Mouse (Mus musculus) heart, embryonic 11.5 days (tissue): ENCODE measurements around the gene Gm17334. TPM values are rescaled to one million over a fixed set of nuclear protein-coding genes. Genes with fewer than 3 reads are reported as not detected.
A peak's percentile ranks its signal among the peaks of the same experiment; 100 is the strongest.

Experiments
- ATAC-seq: fragments of 200-750 bp; cut with Nextera tagmentation; replicated peaks from 2 replicates; pipeline ENCODE4 v1.8.0; 2017; ENCODE audit warnings: moderate library complexity; ENCODE audit not compliant: insufficient number of reproducible peaks, low FRiP score, low TSS enrichment
- H3K27ac ChIP-seq: fragments of 300-500 bp; sonication (generic); 2 replicates; pipeline ENCODE4 v1.5.1; 2014; ENCODE audit warnings: mild to moderate bottlenecking, low read depth, low read length
- H3K27me3 ChIP-seq: fragments of 300-500 bp; sonication (generic); 2 replicates; pipeline ENCODE4 v1.6.1; 2014; ENCODE audit warnings: mild to moderate bottlenecking, low read length, mixed read lengths; ENCODE audit not compliant: control insufficient read depth, insufficient read depth
- H3K36me3 ChIP-seq: fragments of 300-500 bp; sonication (generic); 2 replicates; pipeline ENCODE4 v1.6.1; 2014; ENCODE audit warnings: mild to moderate bottlenecking, low read length, moderate library complexity, mixed read lengths; ENCODE audit not compliant: control insufficient read depth, insufficient read depth
- H3K4me1 ChIP-seq: fragments of 300-500 bp; sonication (generic); 2 replicates; pipeline ENCODE4 v1.6.1; 2014; ENCODE audit warnings: low read length; ENCODE audit not compliant: control insufficient read depth, insufficient read depth
- H3K4me2 ChIP-seq: fragments of 300-500 bp; sonication (generic); 2 replicates; pipeline ENCODE4 v1.6.1; 2014; ENCODE audit warnings: mild to moderate bottlenecking, moderate library complexity
- H3K4me3 ChIP-seq: fragments of 300-500 bp; sonication (generic); 2 replicates; pipeline ENCODE4 v1.5.1; 2014; ENCODE audit warnings: low read depth, low read length
- H3K9ac ChIP-seq: fragments of 300-500 bp; sonication (generic); 2 replicates; pipeline ENCODE4 v1.6.1; 2014; ENCODE audit warnings: mild to moderate bottlenecking, low read depth, low read length, moderate library complexity
- H3K9me3 ChIP-seq: fragments of 300-500 bp; sonication (generic); replicated peaks from 2 replicates; pipeline ENCODE4 v1.6.1; 2016; ENCODE audit warnings: low read length; ENCODE audit not compliant: control insufficient read depth
- WGBS: fragments of 180-500 bp; shearing (Covaris S2); extraction: QIAGEN DNeasy Blood & Tissue Kit; methylation state at CpG from one replicate; pipeline ENCODE4 v1.1.7; 2014; ENCODE audit not compliant: insufficient replicate concordance; 5-methylcytosine and 5-hydroxymethylcytosine counted together
- polyA plus RNA-seq: library from polyadenylated mRNA; unstranded; fragments of >200 nt; fragmentation: Nextera tagmentation; extraction: Ambion mirVana; gene quantifications from 2 replicates; pipeline ENCODE4 v1.2.1, GENCODE M21; 2014

The Gm17334 gene
- polyA plus RNA-seq, 1 experiment from 2014 or later: 0.24 TPM

- no peaks in the 10 kb centered on the region for H3K27me3 ChIP-seq
- H3K9ac ChIP-seq: no peak overlapping the region
- peak overlapping the region; percentile 68 for H3K4me2 ChIP-seq
- H3K36me3 ChIP-seq: peaks cover 8% of the 10 kb centered on the region; the same call in 1 of the 2 replicates
- H3K4me3 ChIP-seq: peak overlapping the region; percentile 78; the same call in 1 of the 2 replicates
- H3K9me3 ChIP-seq: no peaks in the 10 kb centered on the region
- no peak for ATAC-seq
- no peak overlapping the region for H3K27ac ChIP-seq
- 82% methylated on average over 11 of the region's 11 CpGs for WGBS
- H3K4me1 ChIP-seq: no peaks in the 10 kb centered on the region; the same call in 1 of the 2 replicates
These were observed 1.8 kb downstream of the Gm17334 start for GRCm38 (mm10) chr11:53771001-53771744.

GRCm38 (mm10) chr11:53770125-53770791, 2.7 kb downstream of the Gm17334 start:
- H3K36me3 ChIP-seq: 0 out of 2 replicates have a peak, but pooled peaks cover 5% of the 10 kb centered on the region
- under 1% methylated on average over 75 of the region's 75 CpGs for WGBS
- H3K4me1 ChIP-seq: no peaks in the 10 kb centered on the region; the same call in 1 of the 2 replicates
- H3K27ac ChIP-seq: peak overlapping the region; percentile 37; the same call in 1 of the 2 replicates
- H3K4me2 ChIP-seq: peak overlapping the region; percentile 68
- peak; percentile 75 for ATAC-seq
- peak overlapping the region; percentile 78 for H3K4me3 ChIP-seq
- H3K9ac ChIP-seq: peak overlapping the region; percentile 79
- H3K9me3 ChIP-seq: no peaks in the 10 kb centered on the region
- no peaks in the 10 kb centered on the region for H3K27me3 ChIP-seq

DNA sequence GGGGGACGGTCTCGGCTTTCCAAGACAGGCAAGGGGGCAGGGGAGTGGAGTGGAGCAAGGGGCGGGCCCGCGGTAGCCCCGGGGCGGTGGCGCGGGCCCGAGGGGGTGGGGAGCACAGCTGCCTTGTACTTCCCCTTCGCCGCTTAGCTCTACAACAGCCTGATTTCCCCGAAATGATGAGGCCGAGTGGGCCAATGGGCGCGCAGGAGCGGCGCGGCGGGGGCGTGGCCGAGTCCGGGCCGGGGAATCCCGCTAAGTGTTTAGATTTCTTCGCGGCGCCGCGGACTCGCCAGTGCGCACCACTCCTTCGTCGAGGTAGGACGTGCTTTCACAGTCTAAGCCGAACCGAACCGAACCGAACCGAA, 3.2 kb downstream of the Gm17334 start, which contains the start of gene Irf1:
Gene Irf1, plus strand, starts transcription at position 255 of the 365 bp plus-strand sequence.
- Histone ChIP-seq H3K9ac (peak within 1 kb of the TSS; percentile 79), H3K27ac (peak within 1 kb of the TSS; percentile 37; the same call in 1 of the 2 replicates), H3K27me3 (no peaks in the 10 kb centered on the region), H3K4me2 (peak within 1 kb of the TSS; percentile 68), H3K4me1 (peaks cover under 1% of the 10 kb centered on the region), H3K36me3 (0 out of 2 replicates have a peak, but pooled peaks cover 1% of the 10 kb centered on the region), H3K9me3 (no peaks in the 10 kb centered on the region), H3K4me3 (peak within 1 kb of the TSS; percentile 78)
- ATAC-seq: peak; percentile 82
- WGBS: under 1% methylated on average over 38 of the region's 40 CpGs

DNA sequence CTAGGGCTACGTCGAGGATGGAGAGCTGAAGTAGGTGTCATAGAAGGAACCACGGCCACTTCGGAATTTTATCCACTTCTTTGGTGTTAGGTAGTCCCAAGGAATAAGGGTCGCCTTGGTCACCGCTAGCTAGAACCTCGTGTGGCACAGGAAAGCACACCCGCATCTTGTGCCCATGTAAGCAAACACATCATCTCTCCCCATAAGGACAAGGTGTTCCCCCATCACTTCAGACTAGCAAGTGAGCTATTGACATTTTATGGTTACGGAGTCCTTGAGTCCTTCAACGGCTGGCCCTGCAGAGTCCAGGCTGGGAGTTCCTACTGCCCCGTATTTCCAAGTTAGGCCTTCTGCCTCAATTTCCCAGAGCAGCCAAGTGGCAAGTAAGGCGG, 3.8 kb downstream of the Gm17334 start:
- Histone ChIP-seq H3K4me2 (peak overlapping the region; percentile 68), H3K36me3 (no peaks in the 10 kb centered on the region), H3K4me1 (peaks cover 6% of the 10 kb centered on the region), H3K9ac (peak overlapping the region; percentile 79; the same call in 1 of the 2 replicates), H3K27me3 (no peaks in the 10 kb centered on the region), H3K27ac (no peak overlapping the region), H3K9me3 (no peaks in the 10 kb centered on the region), H3K4me3 (peak overlapping the region; percentile 78)
- WGBS: 48% methylated on average over 12 of the region's 12 CpGs
- ATAC-seq: no peak

DNA sequence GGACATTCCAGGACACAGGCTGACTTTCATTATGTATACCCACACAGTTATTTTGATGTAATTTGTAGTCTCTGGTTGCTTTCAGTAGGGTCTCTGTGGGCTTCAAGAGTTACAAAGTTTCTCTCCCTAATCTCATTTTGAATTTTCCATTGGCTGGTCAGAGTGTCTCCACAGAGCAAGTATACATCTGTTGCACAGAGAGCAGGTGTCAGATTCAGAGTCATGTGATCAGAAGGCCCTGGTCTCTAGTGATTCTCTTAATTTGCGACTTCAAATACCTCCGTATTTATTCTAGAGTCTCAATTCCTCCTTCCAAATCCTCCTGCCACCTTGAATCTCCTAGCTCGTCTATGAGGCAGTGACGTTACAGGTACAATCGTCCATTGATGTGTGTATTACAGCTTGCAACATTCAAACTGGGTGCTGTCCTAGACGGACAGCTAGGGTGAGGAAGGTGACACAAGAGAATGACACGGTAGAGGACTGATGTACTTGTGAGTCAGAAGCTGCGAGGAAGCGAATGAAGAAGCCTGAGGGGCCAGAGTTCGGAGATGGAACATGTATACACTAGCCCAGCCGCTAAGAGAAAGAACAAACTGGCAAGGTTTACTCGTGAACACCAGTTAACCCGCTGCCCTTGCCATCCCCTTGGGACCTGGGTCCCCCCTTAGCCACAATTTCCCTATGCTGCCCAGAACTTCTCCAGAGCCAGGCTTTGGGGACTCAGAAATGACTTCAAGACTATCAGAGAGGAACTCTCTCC, 4.4 kb downstream of the Gm17334 start:
- WGBS: 75% methylated on average over 13 of the region's 13 CpGs
- no peak for ATAC-seq
- Histone ChIP-seq H3K9ac (no peak overlapping the region), H3K9me3 (no peaks in the 10 kb centered on the region), H3K4me3 (no peak overlapping the region), H3K36me3 (no peaks in the 10 kb centered on the region), H3K4me2 (no peak overlapping the region), H3K27ac (no peak overlapping the region), H3K27me3 (no peaks in the 10 kb centered on the region), H3K4me1 (peaks cover 11% of the 10 kb centered on the region)

DNA sequence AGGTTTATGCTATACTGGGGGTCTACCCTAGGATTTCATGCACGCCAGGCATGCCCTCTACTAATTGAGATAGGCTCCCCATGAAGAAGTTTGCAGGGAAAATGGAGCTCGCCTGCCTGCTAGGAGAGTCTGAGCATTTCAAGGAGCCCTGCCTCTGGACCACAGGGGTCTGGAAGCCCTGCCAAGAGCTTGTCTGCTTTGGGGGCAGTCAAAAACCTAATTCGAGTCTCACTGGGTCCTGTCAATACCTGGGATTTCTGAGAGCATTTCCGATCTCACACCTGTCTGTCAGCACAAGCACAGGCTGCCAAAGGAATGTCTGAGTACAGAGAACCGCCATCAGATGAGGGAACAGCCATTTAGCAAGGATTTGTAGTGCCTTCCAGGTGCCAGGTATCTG, 8.4 kb downstream of the Gm17334 start:
- Histone ChIP-seq H3K9me3 (no peaks in the 10 kb centered on the region), H3K36me3 (no peaks in the 10 kb centered on the region), H3K9ac (no peak overlapping the region), H3K27me3 (no peaks in the 10 kb centered on the region), H3K27ac (no peak overlapping the region), H3K4me2 (no peak overlapping the region; the same call in 1 of the 2 replicates), H3K4me3 (no peak overlapping the region), H3K4me1 (peaks cover 40% of the 10 kb centered on the region)
- WGBS: 36% methylated on average over 5 of the region's 5 CpGs
- ATAC-seq: no peak

DNA sequence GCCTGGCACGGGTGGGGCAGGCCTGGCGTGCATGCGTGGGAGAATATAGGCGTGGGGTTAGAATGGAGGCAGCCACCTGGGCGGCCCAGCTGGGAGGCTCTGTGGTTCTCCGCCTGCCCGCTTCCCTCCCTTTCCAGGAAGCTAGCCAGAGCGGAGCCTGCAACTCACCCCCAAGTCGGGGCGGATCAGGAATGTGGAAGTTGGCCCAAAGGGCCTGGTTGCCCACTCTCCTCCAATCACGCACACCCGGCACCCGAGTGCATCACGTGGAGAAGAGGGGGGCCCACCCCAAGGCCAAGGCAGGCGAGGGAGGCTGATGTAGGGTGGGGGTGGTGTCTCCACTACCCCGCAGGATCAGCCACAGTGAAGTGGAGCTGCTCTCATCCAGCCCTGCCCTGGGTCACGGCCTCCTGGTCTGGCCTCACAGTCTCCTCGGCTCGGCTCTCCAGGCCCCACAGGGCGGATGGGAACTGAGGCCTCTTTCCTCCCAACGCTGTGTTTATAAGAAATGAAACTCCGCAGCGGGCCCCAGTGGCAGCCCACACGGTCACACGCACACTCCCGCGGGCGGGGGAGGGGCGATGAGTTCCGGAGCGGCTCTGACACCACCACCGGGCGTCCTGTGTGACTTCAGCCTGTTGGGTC, 9.4 kb downstream of the Gm17334 start:
- Histone ChIP-seq H3K9ac (peak overlapping the region; percentile 75), H3K4me2 (peak overlapping the region; percentile 75), H3K4me1 (peaks cover 49% of the 10 kb centered on the region), H3K27ac (peak overlapping the region; percentile 73), H3K9me3 (no peaks in the 10 kb centered on the region), H3K36me3 (no peaks in the 10 kb centered on the region), H3K4me3 (peak overlapping the region; percentile 37), H3K27me3 (no peaks in the 10 kb centered on the region)
- WGBS: 2% methylated on average over 30 of the region's 33 CpGs
- ATAC-seq: peak; percentile 73
